Mouse (Mus musculus): Measurements from ENCODE around the gene Exosc7.
A peak's percentile ranks its signal among the peaks of the same experiment; 100 is the strongest.

Exosc7 gene

DNA sequence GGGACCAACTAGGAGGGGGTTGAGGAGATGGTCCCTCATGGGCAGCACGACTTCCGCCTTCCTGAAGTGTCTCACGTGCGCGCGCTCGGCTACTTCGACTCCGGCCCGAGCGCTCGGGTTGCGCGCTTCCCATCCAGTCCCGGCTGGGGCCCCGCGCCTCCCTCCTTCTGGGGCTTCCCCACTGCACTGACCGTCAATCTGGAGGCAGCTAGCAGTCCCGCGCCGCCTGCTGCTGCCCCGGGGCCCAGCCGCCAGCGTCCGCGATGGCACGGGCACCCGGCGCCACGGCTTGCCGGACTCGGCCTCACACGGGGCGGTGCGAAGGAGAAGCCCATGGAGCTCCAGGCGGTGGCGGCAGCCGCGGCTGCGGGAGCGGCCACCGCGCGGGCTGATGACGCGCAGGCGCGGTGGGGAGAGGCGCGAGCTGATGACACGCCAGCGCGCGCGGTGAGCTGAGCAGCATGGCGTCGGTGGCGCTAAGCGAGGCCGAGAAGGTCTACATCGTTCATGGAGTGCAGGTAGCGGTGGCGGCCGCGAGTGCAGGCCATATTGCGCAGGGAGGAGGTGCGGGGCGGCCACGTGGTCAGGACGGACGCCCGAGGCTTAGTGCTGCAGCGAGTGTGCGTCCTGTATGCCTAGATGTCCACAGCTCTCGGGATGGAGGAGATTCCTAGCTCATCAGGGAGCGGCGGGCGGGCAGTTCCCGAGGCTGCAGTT, at the start of gene Exosc7, which contains the start of gene Zdhhc3:
Gene Exosc7, plus strand, starts transcription at position 411 of the 717 bp plus-strand sequence.
Gene Zdhhc3, minus strand, starts transcription at position 401 of the 717 bp plus-strand sequence.
- DNase-seq (ENCODE audit: low spot score in 2 of 2): peak; percentile 79

DNA sequence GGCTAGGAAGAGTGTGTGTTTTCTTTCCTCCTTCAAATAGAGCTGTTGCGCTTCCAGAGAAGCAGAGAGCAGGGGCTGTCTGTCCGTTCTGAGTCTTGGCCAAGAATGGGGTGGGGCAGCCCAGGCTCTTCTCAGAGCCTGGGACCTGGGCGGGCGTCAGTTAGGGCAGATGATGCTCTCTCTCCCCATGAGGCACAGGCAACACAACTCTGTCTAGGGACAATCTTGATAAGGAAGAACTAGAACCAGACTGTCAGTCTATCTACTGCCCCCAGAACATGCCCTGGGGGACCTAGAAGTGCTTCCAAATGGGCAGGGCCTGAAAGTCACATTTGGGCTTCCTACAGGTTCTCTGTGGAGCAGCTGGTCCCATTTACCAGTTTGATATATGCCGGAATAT, 33.9 kb upstream of the Exosc7 start:
- no peak for DNase-seq (ENCODE audit: low spot score in 2 of 2)

DNA sequence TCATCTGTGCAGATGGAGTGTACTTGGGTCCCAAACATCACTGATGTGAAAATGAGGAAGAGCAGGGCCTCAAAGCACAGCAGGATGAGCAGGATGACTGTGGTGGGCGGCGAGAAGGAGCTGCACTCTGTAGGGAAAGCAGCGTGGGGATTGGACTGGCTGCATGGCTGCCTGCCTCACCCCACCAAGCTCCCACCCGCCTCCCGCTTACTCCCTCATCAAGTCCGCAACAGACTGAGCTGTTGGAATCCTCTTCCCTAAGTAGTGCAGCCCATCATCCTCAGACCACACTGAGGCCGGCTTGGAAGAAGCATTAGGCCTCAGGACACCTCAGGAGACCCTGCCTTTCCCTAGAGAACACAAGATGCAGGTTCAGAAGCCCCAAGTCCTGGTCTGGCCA, 32.7 kb upstream of the Exosc7 start:
- no peak for DNase-seq (ENCODE audit: low spot score in 2 of 2)

DNA sequence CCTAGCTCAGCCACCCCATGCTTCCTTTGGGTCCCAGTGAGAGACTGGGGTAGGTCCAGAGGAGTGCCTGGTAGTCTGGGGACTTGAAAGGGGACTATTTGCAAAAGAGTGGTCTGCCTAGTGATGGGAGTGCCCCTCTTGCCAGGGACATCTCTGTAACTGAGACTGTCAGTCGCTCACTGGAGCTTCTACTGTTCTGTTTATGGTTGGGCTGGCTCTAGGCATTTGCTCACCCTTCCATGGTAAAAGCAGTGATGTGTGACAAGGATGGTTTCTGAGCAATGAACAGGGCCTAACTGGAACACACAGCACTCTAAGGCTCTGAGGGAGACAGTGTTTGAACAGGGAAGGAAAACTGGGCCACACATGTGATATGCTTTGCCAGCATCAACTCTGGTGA, 32.2 kb upstream of the Exosc7 start:
- no peak for DNase-seq (ENCODE audit: low spot score in 2 of 2)

DNA sequence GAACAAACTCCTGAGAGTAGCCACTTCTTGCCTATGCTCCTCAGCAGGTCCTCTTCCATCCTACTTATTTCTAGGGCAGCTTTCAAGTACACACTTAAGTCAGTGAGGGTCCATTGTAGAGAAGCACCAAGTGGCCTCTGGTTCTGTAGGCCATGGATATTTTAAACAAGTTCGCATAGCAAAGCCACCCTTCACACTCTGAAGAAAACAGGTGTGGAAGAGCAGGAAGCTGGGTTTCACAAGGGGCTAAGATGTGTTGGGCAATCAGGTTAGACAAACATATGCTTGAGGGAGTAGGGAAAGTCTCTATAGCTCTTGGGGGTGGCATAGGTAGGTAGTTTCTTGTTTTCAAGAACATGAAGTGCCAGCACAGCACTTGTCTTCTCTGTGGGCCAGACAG, 27.6 kb upstream of the Exosc7 start:
- no peak for DNase-seq (ENCODE audit: low spot score in 2 of 2)

DNA sequence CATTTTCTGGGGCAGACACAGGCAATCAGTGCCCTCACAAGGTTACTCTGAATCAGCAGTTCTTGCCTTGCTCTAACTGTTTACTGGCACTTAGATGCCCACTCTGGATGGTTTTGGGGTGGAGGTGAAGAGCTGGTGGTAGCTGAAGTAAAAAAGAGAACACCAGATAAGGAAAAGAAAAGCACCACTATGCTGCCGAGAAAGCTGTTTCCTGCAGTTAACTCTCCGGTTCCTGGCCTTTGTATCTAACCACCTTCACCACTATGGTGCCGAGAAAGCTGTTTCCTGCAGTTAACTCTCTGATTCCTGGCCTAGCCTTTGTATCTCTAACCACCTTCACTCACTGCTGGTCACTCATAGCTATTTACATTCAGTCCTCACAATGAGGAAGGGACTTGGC, 25.5 kb upstream of the Exosc7 start:
- no peak for DNase-seq (ENCODE audit: low spot score in 2 of 2)

DNA sequence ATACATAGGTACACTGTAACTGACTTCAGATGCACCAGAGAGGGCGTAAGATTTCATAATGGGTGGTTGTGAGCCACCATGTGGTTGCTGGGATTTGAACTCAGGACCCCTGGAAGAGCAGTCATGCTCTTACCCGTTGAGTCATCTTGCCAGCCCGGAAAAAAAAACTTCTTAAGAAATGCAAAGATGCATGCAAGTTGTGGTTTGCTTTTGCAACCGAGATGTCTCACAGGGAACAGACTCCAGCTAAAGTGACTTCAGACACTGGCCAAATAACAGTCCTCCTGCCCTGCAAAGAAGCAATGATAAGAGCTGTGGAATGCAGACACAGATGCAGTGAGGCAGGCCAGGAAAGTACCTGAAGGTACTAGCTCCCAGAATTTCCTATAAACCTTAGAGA, 22.2 kb upstream of the Exosc7 start:
- DNase-seq (ENCODE audit: low spot score in 2 of 2): no peak

DNA sequence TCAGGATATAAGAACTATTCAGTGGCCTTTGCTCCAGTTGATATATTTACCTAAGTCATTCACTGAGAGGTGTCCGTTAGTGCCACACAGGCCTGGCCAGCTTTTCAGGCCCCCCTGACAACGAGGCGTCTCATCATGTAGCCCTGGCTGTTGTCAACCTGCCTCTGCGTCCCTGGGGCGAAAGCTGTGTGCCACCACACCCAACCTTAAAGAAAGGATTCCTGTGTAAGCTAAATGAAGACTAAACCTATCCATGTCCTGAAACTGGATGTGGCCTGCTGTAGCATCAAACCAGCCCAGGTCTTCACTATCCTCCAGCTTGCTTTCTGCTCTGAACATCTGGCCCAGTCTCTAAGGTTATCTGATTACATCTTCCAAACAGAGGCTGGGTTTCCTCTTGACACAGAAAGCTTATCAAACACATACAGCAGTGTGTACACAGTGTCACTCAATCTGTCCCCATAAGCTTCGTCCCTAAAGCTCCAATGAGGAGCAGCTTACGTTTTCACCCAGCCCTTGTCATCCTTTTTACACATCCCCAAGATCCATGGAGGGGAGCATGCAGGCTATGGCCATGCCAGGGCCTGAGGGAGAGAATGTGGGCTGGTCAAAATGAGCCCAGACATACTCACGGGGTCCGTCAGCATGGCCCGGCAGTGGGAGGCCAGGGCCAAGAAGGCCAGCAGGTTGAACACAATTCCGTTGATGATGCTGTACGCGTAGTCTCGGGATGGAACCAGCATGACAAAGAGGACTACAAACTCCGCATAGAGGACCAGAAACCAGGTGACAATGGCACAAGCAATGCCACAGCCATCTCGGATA, 13.2 kb upstream of the Exosc7 start:
- DNase-seq (ENCODE audit: low spot score in 2 of 2): no peak

DNA sequence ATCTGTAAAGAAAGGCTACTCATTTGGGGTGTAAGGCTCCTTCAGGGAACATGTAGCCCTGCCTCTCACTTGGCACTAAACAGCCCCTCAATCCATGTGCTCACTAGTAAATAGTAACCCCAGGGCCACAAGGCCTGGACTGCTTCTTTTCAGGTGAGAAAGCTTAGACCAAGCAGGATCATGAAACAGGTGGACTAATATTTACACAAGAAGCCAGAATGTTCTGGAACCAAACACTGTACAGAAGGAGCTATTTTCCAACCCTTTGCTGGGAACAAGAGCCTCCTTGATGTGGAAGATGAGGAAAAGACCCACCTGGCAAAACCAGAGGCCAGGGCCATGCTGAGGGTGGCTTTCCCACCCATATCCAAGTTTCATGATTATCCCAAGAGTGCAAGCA, 9.6 kb upstream of the Exosc7 start:
- no peak for DNase-seq (ENCODE audit: low spot score in 2 of 2)

DNA sequence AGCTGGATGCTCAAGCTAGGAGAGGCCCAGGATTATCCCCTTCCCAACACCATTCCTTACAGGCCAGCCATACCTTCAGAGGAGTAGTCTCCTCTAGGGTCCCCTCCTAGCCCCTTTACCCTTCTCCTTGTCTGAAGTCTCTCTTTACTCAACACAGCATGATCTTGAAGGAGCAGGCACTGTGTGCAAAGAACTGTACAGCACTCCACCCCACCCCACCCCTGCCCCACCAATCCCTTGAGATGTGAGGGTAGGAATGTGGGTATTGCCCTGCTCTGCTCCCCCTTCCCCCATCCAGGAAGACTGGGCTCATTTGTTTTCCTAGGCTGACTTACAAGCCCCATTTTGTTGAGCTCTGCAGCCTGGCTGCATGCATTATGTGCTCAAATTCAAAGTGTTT, 8.7 kb upstream of the Exosc7 start:
- DNase-seq (ENCODE audit: low spot score in 2 of 2): no peak

DNA sequence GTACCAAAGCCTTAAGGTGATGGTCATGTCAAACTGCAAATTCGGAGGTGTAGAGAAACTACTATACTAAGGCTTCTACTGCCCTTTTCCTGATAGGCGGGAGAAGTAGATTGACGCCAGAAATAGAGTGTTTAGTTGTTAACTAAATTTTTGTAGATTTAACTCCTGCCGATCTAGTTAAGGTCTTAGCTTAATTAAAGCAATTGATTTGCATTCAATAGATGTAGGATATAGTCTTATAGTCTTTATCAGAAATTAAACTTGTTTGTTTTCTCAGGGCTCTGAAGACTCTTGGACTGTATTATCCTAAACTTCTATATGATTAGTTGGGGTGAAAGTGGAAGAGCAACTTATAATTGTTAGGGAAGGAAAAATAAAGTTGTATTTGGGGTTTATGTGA, 5.8 kb upstream of the Exosc7 start:
- DNase-seq (ENCODE audit: low spot score in 2 of 2): no peak

DNA sequence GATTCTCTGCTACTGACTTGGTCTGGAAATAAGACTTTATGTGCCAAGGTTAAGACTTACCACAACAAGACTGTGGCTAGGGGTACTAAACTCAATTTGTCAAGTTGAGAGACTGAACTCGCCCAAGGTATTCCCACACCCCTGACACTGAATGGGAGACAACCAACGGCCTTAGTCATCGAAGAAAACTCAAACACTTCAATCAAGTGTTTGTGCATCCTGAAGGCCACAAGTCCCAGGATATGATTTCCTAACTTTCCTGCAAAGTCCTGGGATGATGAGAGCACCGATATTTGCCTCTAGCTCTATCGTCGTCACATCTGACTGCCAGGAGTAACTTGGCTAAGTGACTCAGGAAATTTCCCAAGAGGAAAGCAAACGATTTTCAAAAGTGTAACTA, 3.8 kb upstream of the Exosc7 start:
- no peak for DNase-seq (ENCODE audit: low spot score in 2 of 2)

DNA sequence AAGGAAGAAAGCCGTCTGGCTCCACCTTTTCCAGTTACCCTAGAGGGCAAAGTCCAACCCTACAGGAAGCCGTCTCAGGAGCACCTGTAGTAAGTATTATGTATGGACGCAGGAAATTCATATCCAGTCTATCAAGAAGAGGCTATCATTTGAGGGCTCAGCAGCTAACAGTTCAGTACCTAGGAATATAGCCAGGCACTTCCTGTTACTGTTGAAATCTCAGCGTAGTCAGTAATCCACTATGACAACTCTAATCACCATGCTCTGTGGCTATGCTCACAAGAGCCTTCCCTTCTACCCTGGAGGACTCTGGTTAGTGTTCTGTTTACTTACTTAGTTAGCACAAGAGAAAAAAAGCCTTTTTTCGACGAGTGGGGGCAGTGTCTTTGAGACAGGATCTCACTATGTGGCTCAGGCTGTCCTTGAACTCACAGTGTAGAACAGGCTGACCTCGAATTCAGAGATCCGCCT, 1.2 kb upstream of the Exosc7 start:
- no peak for DNase-seq (ENCODE audit: low spot score in 2 of 2)

DNA sequence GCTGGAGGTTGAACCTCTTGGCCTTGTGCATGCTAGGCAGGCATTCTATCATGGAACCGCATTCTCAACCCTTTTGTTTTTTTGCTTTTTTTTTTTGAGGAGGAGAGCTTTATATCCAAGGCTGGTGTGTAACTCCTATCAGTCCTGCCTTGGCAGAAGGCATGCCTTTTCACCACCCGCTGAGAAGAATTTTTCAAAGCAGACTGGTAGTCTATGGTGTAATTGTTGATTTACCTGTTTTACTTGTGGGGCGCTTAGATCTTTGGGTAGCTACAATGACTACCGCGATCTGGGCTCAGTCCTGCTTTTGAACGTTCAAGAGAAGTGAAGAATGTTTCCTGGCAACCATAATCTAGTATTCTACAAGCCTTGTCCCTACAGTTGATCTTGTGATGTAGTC, 916 bp downstream of the Exosc7 start:
- DNase-seq (ENCODE audit: low spot score in 2 of 2): no peak

DNA sequence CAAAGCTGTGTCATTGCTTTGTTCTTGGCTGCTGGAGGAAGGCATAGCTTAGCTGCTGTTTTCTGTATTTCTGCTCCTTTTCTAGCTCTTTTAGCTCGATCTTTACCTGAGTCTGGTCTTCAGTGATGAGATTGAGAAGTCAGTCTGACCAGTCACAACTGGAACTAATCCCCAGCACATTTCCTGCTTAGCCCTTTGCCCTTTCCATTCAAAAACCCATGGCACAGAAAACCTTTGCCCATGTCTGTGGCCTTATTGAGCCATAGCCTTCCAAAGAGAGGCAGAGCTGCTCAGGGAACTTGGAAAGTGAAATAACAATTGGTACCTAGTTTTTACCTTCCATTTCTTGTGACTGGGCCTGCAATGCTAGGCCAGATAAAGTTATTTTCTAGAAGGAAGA, 2.6 kb downstream of the Exosc7 start:
- no peak for DNase-seq (ENCODE audit: low spot score in 2 of 2)

DNA sequence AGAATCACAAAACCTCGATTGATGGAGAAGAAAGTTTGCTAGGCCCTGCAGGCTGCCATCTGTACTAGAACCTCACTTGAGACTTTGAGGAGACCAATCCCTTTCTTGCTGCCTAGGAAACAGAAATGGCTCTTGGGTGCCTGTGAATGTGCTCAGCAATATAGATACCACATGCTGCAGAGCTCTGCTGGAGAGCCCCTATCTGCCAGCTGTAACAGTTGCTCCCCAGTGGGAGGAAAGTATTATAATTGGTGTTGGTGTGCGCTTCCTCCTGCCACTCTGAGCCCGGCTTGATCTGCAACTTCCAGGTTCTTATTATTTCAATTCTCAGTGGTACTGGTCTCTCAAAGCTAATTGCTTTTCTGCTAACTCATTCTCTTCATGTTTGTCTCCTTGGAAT, 10.0 kb downstream of the Exosc7 start:
- no peak for DNase-seq (ENCODE audit: low spot score in 2 of 2)

DNA sequence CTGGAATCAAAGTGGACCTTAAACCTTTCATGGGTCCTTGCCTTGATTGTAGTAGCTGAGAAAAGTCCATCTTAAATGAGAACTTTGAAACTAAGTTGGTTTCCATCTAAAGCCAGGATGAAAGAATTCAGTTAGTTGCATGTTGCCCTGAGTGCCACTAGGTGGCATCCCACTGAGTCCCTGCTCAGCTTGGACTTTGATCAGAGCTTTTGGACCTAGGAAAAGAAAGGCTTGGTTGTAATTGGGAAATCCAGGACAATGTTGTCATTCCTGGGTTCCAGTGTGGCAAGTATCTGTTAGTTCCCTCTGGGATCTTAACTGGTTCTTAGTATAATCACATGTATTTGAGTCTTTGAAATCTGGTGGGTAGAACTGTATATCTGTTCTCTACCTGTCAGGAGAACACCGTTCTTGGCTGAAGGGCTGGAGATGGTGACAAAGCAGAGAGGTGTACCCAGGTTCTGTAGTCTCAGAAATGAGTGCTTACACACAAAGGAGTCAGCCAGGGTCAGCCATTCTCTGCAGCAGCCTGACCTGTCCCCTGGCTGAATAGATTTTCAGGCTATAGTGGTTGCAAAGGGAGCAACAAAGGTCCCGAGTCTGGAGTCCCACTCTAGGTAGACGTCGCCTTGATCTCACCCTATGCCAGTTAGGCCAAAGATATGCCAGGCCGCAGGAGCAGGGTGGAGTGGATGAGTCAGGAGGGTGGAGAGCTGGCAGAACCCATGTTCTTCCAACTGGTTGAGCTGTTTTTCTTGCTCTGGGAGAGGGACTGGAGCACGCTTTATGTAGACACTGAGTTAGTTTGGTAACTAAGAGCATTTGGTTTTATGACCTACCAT, 10.8 kb downstream of the Exosc7 start:
- no peak for DNase-seq (ENCODE audit: low spot score in 2 of 2)

DNA sequence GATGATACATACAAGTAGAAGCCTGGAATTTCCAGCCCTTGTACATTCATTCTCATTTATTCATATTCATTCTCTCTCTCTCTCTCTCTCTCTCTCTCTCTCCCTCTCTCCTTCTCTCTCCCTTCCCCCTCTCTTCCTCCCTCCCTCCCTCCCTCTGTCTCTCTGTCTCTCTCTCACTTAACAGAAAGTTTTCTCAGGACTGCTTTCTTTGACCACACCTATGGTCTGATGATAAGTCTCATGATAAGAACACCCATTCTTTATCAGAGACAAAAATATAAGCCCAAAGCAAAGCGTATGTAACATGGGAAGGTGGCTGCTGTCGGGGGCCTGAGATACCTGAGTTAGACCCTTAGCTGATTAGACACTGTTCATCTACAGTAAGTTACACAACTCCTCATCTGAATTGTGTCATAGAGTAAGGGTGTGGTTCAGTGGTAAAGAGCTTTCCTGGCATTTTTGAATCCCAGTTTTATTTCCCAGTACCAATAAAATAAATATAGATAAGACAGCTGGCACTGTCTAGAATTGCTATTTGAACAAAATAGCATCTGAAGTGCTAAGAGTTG, 11.5 kb downstream of the Exosc7 start:
- no peak for DNase-seq (ENCODE audit: low spot score in 2 of 2)

DNA sequence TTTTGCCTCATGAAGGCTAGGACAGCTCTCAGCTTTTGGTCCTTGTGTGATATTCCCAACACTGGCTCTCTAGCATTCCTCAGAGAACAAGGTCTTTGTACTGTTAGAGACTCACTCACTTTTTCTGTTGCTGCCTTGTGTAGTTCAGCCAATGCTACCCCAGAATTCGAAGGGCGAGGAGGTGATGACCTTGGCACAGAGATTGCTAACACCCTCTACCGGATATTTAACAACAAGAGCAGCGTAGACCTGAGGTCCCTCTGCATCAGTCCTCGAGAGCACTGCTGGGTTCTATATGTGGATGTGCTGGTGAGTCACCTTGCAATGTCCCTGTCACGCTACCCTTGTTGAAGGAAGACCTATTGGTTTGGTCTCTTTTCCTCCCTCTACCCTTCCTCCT, 14.6 kb downstream of the Exosc7 start:
- DNase-seq (ENCODE audit: low spot score in 2 of 2): no peak

DNA sequence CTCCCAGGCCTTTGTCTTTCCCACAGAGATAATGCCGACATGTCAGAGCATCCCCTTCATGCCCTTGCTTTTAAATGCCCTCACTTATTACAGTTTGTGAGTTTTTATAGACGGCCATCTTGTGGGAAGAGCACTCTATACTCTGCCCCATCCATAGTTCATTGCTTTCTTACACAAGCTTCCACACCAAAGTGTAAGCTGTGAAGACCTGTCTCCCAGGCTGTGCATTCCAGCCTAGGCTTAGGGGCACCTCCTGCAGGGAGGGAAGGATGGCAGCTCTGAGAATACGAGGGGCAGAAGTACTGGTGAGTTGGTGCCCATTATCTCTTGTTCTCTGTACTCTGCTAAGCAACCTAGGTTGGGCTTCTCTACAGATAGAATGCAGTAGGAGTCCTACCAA, 20.0 kb downstream of the Exosc7 start:
- DNase-seq (ENCODE audit: low spot score in 2 of 2): no peak

DNA sequence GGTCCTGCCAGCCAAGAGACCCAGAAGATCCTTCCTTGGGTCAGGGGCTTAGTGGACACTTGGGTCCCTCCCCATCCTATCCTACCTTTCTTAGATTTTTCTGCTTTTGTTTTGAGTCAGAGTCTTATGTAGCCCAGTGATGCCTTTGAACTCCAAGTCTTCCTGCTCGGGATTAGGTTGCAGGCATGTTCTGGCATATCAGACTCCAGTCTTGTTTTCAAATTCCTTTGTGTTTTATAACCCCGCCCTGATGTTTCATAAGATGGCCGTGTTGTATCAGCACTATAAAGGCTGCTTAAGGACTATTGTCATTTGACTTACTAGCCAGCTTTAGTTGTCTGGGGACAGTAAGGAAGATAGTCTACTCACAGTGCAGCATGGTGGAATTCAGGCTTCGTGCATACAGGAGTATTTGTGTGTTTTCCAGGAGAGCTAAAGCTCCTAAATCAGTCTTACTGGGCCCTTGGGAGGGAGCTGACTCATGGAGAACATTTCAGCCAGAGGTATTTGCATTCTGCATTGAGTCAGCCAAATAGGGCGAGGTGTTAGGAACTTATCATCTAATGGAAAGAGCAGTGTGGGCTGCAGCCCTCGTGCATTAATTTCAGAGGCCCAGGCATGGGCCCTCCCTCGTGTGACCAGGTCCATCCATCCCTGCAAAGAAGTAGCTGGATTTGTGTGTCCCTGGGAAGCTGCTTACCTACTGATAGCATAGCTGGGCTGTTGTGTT, 24.1 kb downstream of the Exosc7 start:
- DNase-seq (ENCODE audit: low spot score in 2 of 2): no peak
